Mouse (Mus musculus) gastrocnemius, postnatal 10 days (tissue): ENCODE results near the gene A930004D18Rik. TPM values are rescaled to one million over a fixed set of nuclear protein-coding genes. Genes with fewer than 3 reads are reported as not detected.
A peak's percentile ranks its signal among the peaks of the same experiment; 100 is the strongest.

Experiments used
- DNase-seq: peaks from one replicate; pipeline ENCODE4 v3.0.0; 2021; ENCODE audit warnings: mixed read lengths
- long read RNA-seq, 2 experiments: library from polyadenylated mRNA; stranded (forward); transcript quantifications; one replicate each; pipeline ENCODE4 v2.0.0; 2021
- total RNA-seq, 2 experiments: library from RNA; stranded (reverse); gene quantifications; 2 replicates each; pipeline ENCODE4 v1.2.3; 2021

The A930004D18Rik gene
- 1 to 10 TPM; 2.2 to 2.7 TPM for total RNA-seq
- long read RNA-seq, experiment 1, partial matches to known transcripts = 0 of 4 reads
- long read RNA-seq, experiment 1, other reads (novel, unspliced or antisense) = 3 of 4 reads
- long read RNA-seq, experiment 2, partial matches to known transcripts = 0 of 4 reads
- long read RNA-seq, experiment 2, other reads (novel, unspliced or antisense) = 3 of 4 reads

DNA sequence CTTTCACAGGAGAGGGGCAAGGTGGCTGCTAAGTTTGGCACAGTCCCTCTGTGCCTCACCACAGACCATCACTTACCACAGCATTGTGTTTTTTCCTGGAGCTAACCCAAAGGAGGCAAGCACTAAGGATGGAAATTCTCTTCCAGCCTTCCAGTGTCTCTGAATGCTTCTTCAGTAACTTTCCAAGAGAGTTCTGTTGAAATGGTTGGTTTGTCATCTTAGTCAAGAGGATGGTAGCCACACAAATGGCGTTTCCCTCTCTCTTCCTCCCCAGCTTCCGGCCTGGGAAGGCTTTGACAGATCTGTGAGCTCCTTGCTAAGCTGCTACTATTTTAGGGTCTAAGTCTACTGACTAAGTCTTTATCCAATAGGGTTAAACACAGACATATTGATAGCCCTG, at the start of gene A930004D18Rik:
Gene A930004D18Rik, minus strand, starts transcription at position 247 of the 400 bp plus-strand sequence.
- DNase-seq = no peak

DNA sequence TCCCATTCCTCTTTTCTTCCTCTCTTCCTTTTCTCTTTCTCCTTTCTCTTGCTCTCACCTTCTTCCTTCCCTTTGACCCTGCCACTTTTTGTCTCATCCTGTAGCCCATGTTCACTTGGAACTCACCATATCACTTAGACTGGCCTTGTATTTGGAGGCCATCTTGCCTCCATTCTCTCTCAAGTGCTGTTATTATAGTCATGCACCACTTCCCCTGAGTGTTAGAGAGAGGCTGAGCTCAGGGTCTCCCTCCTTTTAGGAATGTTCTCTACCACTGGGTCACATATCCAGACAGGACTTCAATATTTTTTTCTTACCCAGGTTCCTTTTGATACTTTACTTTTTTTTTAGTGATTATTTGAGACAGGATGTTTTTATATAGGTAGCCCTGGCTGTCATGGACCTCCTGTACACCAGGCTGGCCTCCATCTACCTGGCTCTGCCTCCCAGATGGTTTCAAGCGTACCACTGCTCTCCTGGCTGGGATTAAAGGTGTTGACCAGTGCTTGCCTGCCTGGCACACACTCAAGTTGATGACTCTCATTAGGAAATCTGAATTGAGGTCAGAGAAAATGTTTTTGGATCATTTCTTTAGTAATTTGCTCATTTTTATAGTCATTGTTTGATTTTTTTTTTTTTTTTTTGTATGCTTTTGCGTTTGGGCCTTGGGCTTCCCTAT, 42.8 kb upstream of the A930004D18Rik start:
- no peak for DNase-seq

DNA sequence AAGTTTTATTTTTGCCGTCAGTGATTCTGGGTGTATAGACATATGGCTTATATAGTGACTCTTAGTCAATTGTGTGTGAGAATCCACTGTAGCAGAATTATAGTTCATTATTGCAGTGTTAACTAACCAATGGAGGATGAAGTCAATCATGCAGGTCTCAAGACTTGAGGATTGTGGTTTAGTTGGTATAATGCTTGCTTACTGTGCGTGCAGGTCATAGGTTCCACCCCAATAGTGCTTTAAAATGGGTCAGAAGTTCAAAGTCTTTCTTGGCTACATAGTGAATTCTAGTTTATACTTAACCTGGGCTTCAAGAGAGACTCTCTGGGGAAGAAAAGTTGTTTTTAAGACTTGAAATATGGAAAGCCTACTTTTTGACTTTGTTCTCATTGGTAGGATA, 34.4 kb upstream of the A930004D18Rik start:
- DNase-seq = no peak

DNA sequence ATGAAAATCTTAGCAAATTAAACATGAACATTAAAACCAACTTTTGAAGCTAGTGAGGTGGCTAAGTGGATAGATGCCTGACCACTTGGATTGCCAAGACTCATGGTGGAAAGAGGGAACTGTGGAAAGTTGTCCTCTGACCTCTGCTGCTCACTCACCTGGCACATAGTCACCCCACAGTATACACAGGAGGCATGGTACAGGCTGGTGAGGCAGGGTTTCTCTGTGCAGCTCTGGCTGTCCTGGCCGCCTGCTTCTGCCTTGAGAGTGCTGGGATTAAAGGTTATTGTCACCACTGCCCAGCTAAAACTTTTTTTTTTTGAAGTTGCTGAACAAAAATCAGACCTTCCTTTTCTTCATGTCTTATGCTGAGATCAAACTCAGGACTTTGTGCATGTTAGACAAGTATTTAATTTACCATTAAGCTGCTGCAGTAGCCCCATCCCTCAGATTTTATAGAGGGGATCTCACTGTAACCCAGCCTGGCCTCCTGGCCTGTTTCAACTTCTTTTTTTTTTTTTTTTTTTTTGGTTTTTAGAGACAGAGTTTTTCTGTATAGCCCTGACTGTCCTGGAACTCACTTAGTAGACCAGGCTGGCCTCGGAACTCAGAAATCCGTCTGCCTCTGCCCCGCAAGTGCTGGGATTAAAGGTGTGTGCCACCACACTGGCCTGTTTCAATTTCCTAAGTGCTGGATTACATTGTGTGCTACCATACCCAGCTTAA, 30.7 kb upstream of the A930004D18Rik start:
- DNase-seq = no peak

DNA sequence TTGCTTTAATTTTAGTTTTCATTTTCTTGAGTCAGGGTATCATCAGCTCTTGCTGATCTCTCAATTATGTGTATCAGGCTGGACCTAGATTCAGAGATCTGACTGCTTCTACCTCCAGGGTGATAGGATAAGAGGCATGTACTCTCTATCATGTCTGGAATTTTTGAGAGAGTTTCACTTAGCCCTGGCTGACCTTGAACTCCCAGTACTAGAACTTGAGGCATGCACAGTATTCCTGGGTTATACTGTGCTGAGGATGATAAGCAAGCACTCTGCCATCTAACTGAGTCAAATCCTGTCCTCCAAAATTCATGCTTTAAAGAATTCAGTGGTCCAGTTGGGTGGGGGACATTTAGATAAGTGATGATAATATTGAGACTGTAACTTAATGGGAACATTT, 28.9 kb upstream of the A930004D18Rik start:
- DNase-seq = no peak

DNA sequence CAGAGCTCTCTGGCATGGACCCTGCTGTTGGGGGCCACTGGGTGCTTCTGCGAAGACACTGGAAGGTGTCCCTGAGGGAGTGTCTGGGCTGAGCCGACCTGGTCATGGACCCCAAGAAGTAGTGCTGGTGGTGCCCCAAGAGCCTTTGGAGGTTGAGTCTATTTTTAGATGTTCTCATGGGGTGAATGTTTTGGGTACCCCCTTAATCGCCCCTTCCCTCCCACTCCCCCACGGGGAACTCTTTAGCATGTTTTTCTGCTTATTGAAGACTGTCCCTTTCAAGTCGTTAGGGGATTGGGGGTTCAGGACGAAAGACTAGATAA, 28.1 kb upstream of the A930004D18Rik start:
- DNase-seq = no peak

DNA sequence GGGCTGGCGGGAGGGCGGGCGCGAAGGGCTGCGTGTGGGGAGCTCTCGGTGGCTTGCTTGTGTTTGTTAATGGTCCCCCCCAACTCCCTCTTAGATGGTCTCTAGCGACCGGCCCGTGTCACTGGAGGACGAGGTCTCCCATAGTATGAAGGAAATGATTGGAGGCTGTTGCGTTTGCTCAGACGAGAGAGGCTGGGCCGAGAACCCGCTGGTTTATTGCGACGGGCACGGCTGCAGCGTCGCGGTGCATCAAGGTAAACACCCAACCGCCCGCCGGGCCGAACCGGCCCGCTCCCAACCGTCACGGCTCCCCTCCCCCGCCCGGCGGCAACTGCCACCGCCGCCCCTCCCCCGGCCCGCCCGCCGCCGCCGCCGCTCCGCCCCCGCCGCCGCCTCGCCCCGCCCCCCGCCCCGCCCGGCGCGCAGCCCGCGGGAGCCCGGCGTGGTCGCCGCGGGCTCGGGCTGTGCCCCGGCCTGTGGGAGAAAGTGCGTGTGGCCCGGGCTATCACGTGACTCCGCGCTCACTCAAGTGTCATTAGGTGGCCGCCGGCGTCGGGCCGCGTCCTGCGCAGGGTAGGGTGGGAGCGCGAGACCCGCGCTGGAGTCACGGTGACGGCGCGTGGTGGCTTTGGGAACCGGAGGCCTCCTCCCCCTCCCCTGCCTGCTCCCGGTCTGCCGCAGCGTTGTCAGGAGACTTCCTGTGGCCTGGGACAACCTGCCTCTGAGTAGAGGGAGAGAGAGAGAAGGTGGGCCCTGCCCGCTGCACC, 27.6 kb upstream of the A930004D18Rik start:
- DNase-seq = peak; percentile 85

DNA sequence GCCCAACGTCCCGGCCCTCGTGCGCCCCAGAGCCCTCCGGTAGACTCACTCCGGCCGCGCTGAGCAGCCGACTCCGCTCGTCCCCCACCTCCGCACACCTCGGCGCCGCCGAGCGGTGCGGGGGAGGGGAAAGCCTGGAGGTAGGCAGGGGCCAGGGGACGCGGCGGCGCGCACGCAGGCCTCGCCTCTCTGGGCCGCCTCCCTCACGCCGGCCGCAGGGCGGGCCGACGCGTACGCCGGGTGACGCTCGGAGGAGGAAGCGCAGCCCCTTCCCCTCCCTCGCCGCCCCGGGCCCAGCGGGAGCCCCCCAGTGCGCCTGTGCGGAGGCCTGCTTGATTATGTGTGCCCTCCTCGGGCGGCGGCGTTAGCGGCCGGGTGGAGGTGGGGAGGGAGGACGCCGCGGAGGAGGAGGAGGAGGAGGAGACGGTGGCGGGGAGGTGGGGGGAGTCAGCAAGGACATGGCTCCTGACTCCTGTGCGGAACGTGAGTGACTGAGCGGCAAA, 26.9 kb upstream of the A930004D18Rik start:
- peak; percentile 88 for DNase-seq

DNA sequence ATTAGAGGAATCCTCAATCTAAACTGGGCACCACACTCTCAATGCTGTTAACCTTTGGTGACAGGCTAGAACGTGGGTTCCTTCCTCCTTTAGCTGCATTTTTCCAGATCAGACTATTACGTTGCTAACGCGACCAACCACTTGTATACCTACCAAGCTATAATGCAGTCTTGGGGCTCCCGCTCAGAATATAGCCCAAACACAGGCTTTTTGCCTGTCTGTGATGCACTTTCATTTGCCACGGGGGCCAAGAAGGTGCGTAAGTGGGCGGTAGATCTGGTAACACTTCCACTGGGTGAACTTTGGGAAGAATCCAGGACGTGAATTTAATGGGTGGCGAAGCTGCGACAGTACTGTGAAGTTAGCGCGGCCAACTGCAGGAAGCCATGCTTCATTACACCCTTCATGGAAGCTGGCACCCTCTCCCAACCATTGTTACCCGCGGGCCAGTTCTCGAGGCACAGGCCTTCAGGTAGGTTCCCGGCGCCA, 26.3 kb upstream of the A930004D18Rik start:
- no peak for DNase-seq

DNA sequence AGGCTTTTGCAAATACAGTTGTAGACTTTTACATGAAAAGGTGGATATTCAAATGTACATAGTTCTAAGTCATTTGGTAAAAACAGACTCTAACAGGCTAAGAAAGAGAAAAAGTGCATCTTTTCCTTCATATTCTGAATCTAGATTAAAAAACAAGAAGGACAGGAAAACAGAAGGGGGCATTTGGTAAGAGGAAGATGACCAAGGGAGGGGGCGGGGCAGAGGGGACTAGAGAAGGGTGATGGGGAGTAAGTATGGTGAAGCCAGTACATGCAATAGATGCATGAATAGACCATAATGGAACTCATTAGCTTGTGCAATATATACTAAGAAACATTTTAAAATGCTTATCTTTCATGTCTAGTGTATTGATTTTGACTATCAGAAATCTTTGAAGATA, 22.9 kb upstream of the A930004D18Rik start:
- DNase-seq = no peak

DNA sequence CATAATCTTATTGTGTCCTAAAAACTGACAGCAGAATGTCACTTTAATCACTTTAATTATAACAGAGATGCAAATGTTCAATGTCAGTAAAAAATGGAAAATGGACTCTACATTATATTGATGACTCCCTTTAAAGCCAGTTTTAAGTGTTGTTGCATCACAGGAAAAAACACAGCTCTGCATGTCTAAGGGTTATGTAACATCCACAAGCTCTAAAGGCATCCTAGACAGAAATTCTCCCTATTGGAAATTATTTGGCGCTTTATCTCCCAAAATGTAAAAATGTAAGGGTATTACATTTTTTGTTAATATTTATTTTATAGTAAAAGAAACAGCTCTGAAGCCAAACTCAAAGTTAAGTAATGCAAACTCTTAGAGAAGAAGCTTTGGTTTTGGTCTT, 22.4 kb upstream of the A930004D18Rik start:
- no peak for DNase-seq

DNA sequence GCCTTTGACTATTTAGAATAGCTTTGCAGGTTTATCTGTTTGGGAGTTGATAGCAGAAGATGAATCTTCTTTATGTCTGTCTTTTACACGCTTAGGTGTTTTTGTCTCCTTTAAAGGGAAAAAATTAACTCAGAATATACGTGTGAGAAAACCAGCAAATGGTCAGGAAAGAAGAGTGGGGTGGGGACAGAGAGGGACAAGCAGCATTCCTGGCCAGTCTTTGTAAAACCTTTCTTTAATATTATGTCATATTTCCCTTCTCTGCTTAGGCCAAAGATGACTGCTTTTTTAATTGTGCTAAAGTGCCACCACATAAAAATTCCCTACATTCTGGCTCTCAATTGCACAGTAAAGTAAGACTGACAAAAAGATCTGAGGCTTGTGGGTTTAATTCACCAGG, 21.5 kb upstream of the A930004D18Rik start:
- no peak for DNase-seq

DNA sequence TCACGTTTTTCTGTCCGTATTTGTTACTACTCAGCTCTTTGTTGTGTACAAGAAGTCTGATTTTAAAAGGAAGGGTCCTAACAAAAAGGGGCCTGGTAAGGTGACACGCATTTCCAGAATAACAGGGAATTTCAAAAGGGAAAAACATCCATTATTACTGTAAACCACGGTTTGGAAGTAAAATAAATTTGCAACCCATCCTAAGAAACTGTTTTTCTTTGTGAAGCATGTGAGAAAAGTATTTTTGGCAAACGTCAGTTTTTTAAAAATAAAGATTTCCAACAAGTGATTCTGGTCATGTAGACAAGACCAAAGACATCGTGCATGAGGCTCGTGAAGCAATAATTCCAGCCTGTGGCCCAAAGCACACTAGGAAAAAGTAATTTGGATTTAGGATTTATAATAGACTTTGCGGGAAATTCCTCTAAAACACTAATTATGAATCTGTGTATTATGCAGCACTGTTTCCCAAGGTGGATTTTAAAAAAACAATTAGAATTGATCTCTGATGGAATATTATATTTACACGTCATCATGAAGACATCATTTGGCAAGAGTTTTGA, 20.7 kb upstream of the A930004D18Rik start:
- DNase-seq = no peak

DNA sequence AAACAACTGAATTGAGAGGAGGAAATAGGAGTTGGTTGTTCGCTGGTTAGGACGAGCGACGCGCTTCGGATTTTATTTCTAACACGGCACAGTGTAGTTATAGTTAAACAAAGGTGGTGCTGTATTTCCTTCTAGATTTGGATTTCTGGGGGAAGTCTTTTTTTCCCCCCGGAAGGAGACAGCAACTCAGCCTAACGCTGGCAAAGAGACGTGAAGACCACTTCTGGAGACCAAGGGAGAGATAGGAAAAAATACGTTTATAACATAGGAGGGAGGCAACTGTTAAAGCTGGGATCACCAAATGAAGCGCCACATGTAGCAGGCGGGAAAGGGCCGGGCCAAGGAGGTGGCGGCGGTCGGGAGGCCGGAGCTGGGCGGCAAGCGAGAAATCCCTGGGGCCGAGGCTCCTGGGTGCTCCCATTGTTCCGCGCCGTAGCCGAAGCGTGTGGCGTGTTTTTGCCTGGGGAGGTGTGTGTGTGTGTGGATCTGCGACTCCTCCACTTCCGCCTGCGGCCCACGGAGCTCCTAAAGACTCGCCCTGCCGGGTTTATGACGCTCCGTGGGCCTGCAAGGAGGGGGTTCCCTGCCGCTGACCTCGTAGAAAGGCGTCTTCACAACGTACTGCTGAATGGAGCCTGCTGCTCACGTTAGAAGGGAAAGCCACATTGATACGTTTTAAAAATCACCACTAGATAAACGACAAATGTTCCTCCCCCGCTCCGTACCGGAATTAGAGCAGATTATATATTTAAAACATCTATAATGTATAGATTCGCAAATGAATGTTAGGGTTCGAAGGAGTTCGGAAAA, 20.0 kb upstream of the A930004D18Rik start:
- peak; percentile 62 for DNase-seq

DNA sequence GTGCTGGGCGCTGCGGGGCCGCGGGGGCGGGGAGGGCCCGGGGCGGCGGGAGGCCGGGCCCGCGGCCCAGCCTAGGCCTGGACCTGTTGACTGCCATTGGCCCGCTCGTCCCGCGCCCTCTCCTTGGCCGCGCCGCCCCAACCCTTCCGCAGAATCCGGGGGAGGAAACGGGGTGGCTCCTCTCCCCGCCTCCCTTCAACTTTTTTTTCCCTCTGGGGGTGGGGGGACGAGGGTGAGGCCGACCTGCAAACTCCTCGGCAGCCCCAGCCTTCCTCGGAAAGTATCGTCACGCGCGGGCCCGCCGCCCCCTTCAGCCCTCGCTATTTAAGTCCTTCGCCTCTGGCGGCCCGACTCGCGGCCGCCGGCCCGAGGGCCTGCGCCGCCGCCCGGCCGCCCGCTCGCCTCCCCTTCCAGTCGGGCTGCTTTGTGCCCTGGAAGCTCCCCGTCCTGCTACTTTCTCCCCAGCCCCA, 19.3 kb upstream of the A930004D18Rik start:
- DNase-seq = peak; percentile 89

DNA sequence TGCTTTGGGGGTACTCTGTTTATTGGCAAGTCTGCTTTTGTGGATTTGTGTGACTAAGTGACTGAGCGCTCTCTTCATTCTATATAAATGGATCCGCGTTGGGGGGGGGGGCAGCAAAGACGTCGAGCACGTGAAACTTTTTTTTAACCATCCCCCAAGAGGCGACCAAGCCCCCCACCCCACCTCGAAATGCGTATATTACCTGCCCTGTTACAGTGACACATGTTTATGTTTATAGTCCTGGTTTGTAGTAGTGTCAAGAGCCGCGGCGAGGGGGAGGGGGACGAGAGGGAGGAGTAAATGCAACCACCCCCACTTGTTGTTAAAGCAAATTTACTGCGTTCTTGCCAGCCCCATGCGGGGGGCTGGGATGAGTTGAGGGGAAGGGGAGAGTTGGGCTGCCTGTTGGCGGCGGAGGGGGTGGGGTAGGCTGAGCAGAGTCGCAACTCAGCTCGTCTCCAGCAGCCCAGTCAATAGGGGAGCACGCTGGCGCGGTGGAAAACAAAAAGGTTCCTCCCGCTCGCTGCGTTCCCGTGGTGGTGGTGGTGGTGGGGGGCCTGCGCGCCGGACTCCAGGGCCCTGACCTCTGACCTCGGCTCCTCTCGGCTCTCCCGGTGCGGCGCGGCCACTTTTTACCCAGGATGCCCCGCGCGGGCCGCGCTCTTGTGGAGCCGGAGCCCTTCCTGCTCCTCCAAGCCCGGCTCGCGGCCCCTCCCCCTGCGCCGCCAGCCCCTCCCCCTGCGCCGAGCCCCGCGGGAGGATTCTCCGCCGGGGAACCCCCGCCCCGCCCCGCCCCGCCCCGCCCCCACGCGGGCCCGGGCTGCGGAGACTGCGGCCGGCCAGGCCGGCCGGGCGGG, 18.6 kb upstream of the A930004D18Rik start:
- DNase-seq = peak; percentile 97

DNA sequence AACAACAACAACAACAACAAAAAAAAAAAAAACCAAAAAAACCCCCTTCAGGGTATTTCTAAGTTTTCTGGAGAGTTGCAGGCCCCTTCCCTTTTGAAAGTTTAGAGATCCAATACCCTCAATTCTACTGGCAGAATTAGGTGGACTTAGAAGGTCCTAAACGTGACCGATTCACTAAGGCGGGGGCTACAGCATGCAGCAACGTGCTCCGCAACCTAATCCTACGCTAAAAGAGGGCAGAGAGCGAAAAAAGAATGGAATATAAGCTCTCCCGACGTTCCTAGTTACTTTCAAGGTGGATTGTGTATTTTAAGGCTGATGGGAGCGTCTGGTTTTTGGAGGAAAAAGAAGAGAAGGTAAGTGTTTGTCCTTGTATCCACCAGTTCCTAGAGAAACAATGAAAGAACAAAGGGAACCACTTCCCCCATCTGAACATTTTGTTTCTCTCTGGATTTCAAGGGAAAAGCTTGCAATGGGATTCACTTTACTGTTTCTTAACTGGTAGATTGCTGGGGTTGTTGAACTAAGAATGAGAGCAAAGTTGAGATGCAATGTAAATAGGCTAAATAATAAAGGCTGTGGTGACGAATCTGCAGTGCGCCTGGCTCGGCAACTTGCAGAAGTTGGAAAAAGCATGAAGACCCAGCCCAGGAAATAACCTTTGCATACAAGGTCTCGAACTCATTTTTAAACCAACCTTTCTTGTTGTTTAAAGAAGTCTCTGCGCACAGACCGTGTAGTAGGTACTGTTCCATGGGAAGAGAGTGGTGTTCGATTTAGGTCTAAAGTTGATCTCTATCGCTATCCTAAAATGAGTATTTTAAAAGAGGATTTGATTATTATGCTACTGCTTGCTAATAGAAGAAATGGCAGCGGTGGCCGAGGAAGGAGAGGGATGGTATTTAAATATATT, 17.7 kb upstream of the A930004D18Rik start, which contains the start of gene Mllt10:
Gene Mllt10, plus strand, starts transcription at position 222 of the 913 bp plus-strand sequence.
- DNase-seq = no peak

DNA sequence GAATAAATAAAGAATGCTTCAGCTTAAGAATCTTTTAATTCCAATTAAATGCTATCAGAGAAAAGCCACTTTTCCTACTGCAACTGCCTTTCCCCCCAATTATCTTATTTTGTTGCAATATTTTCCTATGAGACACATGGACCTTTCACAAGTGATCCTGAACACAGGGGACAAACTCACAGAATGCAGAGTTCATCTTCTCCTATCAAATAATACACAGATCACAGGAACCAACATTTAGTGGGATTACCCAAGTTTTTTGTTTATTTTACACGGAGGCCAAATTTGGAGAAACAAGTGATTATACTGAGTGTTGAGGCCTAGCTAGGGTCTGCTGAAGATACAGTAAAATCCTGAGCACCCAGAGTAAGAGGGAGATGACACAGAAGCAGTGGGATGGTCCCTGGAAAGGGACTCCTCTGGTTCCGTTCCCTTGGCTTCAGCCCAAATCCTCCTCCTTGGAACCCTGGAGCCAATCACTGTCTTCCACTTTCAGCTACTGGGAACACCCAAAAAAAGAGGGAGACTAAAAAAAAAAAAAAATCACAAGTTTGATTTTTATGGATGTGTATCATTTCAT, 16.5 kb upstream of the A930004D18Rik start:
- peak; percentile 56 for DNase-seq
